Mouse (Mus musculus) liver, postnatal 0 days (tissue): ENCODE results near the gene Specc1. TPM values are rescaled to one million over a fixed set of nuclear protein-coding genes. Genes with fewer than 3 reads are reported as not detected.

Source experiments
- ATAC-seq: fragments of 200-750 bp; cut with Nextera tagmentation; 2 replicates; pipeline ENCODE4 v1.8.0; 2017; ENCODE audit warnings: mild to moderate bottlenecking, moderate library complexity
- DNase-seq: peaks from one replicate; pipeline ENCODE4 v3.0.0-alpha.2; 2016
- H3K27ac ChIP-seq: fragments of 300-500 bp; sonication (generic); 2 replicates; pipeline ENCODE4 v1.5.1; 2014; ENCODE audit warnings: antibody characterized with exemption, moderate library complexity, mild to moderate bottlenecking, low read depth
- H3K27me3 ChIP-seq: fragments of 300-500 bp; sonication (generic); 2 replicates; pipeline ENCODE4 v1.6.1; 2014; ENCODE audit warnings: low read length, control low read depth, mixed read lengths; ENCODE audit not compliant: insufficient read depth
- H3K36me3 ChIP-seq: fragments of 300-500 bp; sonication (generic); replicated peaks from 2 replicates; pipeline ENCODE4 v1.6.1; 2014; ENCODE audit warnings: mild to moderate bottlenecking, control low read depth, low read length, moderate library complexity, mixed read lengths; ENCODE audit not compliant: insufficient read depth
- H3K4me1 ChIP-seq: fragments of 300-500 bp; sonication (generic); 2 replicates; pipeline ENCODE4 v1.6.1; 2014; ENCODE audit warnings: antibody characterized with exemption, mild to moderate bottlenecking, control low read depth; ENCODE audit not compliant: insufficient read depth
- H3K4me2 ChIP-seq: fragments of 300-500 bp; sonication (generic); 2 replicates; pipeline ENCODE4 v1.6.1; 2014; ENCODE audit warnings: low read depth, mild to moderate bottlenecking, low read length, moderate library complexity, mixed read lengths
- H3K4me3 ChIP-seq: fragments of 300-500 bp; sonication (generic); 2 replicates; pipeline ENCODE4 v1.5.1; 2014; ENCODE audit warnings: low read depth, low read length
- H3K9ac ChIP-seq: fragments of 300-500 bp; sonication (generic); replicated peaks from 2 replicates; pipeline ENCODE4 v1.6.1; 2014; ENCODE audit warnings: mild to moderate bottlenecking, moderate library complexity
- H3K9me3 ChIP-seq: fragments of 300-500 bp; sonication (generic); 2 replicates; pipeline ENCODE4 v1.6.1; 2016; ENCODE audit warnings: mild to moderate bottlenecking, control low read depth, low read length, mixed read lengths
- CTCF ChIP-seq: sonication (generic); IDR thresholded peaks from 2 replicates; pipeline ENCODE4 v1.5.1; 2016; ENCODE audit warnings: antibody characterized with exemption, low read depth
- EP300 ChIP-seq: IDR thresholded peaks from 2 replicates; pipeline ENCODE4 v1.6.1; 2016; ENCODE audit warnings: antibody characterized with exemption, low read depth, mild to moderate bottlenecking
- WGBS: fragments of 180-500 bp; shearing (Covaris S2); extraction: QIAGEN DNeasy Blood & Tissue Kit; methylation state at CpG from one replicate; pipeline ENCODE4 v1.1.7; 2014; ENCODE audit not compliant: insufficient replicate concordance; 5-methylcytosine and 5-hydroxymethylcytosine counted together
- polyA plus RNA-seq: library from polyadenylated mRNA; unstranded; fragments of >200 nt; fragmentation: Nextera tagmentation; extraction: Ambion mirVana; gene quantifications from 2 replicates; pipeline ENCODE4 v1.2.1, GENCODE M21; 2015

Gene Specc1
- polyA plus RNA-seq, 1 experiment from 2014 or later: 20.7 TPM

DNA sequence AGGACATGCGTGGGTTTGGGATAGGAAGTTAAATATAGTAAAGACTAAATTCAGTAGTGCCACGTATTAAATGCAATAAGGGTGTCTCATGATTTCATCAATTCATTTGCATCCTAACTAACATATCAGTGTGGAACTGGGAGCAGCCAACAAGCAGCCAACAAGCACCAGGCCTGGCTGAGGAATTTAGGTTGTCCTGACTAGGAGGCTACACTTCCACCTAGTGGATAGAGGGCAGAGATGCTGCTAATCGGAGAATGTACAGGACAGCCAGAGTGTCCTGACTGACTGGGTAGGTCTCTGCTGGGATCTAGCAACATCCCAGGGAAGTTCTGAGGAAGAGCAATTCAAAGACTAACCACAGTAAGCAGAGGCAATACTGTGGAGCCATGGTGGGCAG is 88.1 kb downstream of the Specc1 start:
- Histone ChIP-seq H3K4me3 (no peak overlapping the region), H3K4me2 (no peak overlapping the region), H3K9me3 (no peaks in the 10 kb centered on the region), H3K4me1 (no peaks in the 10 kb centered on the region), H3K9ac (no peak overlapping the region), H3K27ac (no peak overlapping the region), H3K27me3 (no peaks in the 10 kb centered on the region), H3K36me3 (peaks cover 15% of the 10 kb centered on the region)
- peak; percentile 70 for TF ChIP-seq CTCF
- TF ChIP-seq EP300: no peak
- ATAC-seq (no peak), DNase-seq (no peak)
- WGBS: 59% methylated on average over 3 of the region's 3 CpGs

DNA sequence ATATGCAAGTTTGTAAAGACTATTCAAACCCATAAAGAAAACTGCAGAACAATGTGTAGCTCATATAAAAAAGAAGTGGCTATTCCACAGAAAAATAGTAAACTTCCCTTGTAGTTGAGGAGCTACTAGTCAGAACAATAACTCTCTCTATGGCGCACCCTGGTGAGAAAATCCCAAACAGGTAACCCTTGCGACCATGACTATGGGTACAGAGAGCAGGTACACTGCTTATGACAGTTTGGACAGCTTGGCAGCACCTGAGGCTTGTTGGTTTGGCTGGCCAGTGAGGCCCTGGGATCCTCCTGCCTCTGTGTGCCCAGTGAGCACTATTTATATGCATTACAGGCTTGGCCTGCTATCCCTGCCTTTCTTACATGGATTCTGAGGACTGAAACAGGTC is 89.4 kb downstream of the Specc1 start:
- Histone ChIP-seq H3K4me1 (peaks cover 3% of the 10 kb centered on the region; the same call in 1 of the 2 replicates), H3K9ac (no peak overlapping the region), H3K36me3 (peaks cover 15% of the 10 kb centered on the region), H3K4me3 (no peak overlapping the region), H3K27ac (no peak overlapping the region), H3K27me3 (no peaks in the 10 kb centered on the region), H3K9me3 (no peaks in the 10 kb centered on the region), H3K4me2 (no peak overlapping the region)
- no peak for DNase-seq
- WGBS: 63% methylated on average over 2 of the region's 2 CpGs
- TF ChIP-seq CTCF: no peak
- TF ChIP-seq EP300: no peak
- no peak for ATAC-seq

DNA sequence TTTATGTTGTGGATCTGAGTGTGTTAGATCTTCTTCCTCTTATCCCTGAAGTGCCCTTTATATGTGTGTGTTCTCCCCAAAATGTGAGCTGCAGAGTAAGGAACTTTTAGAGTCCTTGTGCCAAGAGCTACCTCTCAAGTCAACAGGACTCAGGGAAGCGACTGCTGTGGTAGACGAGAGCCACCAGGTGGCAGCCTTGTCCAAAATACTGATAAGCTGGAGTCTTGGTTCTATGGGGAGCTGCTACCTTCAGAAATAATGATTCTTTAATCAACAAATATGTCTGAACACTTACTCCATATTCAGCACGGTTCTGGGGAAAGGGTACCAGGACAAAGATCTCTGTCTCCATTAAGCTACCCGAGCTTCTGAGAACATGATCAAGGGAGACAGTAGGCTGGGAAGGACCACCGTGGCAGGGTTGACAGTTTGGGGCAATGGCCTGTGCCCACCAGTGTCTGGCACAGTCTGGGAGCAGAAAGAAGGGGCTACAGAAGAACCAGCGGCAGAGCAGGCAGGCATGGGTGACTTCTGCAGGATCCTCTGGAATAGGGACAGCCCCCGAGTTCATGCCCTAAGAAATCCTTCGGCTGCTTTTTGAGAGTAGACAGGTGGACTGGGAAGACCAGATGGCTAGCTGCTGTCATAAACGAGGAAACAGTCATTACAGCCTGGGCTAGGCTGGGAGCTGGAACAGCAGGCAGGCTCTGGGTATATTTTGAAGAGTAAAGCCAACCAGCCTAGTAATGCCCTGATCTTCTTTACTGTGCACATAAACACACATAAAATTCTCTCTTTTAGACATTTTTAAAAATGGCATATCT is 91.5 kb downstream of the Specc1 start:
- peak; percentile 50; the same call in 1 of the 2 replicates for ATAC-seq

DNA sequence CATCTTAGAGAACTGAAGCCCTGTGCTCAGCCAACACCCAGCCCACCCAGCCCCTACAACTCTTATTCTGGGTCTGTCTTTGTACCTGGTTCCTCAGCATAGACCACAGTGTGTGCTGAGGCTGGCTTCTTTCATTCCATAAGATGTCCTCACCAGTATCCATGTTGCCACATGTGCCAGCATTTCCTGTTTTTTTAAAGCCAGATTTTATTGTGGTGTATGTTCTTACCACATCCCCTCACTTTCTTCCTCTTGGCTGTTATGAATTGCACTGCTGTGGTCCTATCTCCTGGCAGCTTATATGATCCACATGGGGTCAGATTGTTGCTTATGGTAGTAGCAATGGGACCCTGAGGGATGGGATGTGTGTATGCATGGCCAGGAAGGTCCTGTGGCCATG is 92.6 kb downstream of the Specc1 start:
- H3K9ac ChIP-seq: no peak overlapping the region
- H3K4me3 ChIP-seq: no peak overlapping the region
- peaks cover 13% of the 10 kb centered on the region for H3K36me3 ChIP-seq
- no peak for DNase-seq
- peaks cover 3% of the 10 kb centered on the region; the same call in 1 of the 2 replicates for H3K4me1 ChIP-seq
- no peak overlapping the region for H3K4me2 ChIP-seq
- TF ChIP-seq CTCF: no peak
- TF ChIP-seq EP300: no peak
- ATAC-seq: no peak
- no peak overlapping the region for H3K27ac ChIP-seq
- H3K27me3 ChIP-seq: no peaks in the 10 kb centered on the region
- no peaks in the 10 kb centered on the region for H3K9me3 ChIP-seq

More for the DNA sequence above, 91.5 kb downstream of the Specc1 start:
- no peak overlapping the region for H3K4me2 ChIP-seq
- peaks cover 3% of the 10 kb centered on the region; the same call in 1 of the 2 replicates for H3K4me1 ChIP-seq
- no peak overlapping the region for H3K27ac ChIP-seq
- H3K9ac ChIP-seq: no peak overlapping the region
- H3K9me3 ChIP-seq: no peaks in the 10 kb centered on the region
- 51% methylated on average over 9 of the region's 9 CpGs for WGBS
- TF ChIP-seq CTCF: peak; percentile 89
- no peak for TF ChIP-seq EP300
- H3K27me3 ChIP-seq: no peaks in the 10 kb centered on the region
- H3K36me3 ChIP-seq: peaks cover 15% of the 10 kb centered on the region
- no peak overlapping the region for H3K4me3 ChIP-seq
- DNase-seq: peak; percentile 79

DNA sequence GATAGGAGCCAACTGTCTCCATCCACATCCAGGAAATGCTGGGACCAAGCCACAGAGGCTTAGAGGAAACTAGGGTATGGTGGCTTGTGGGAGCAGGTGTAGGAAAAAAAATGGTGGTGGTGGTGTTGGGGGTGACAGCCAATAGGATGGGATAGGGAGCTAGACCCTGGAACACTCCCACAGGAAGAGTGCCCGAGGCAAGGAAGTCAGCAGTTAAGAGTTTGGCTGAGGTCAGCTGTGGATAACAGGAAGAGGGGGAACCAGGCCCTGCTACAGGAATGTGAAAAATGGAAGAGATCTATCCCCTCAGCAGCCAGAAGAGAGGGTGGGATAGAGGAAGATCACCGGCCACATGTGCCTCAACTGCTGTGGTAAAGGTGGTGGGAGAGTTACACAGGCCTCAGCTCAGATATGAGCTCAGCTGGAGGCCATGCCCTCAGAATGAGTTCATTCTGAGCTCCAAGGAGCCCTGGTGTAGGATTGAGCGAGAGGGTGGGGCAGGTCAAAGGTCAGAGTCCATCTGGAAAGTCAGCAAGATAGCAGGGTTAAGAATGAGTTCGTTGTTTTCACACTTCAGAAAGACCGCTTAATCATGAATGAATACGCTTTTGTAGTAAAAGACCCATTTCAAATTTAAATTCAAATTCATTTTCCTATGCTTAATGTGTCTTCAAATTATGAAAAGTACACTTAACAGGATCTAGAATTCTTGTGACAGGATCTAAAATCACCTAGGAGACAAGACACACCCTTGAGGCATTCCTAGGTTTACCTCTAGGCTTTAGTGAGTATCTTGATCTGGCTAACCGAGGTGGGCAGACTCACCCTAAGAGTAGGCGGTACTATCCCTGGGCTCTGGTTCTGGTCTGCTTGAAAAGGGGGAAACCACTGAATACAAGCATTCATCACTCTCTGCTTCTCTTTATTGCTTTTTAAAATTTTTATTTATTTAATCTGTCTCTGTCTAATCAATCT is 94.1 kb downstream of the Specc1 start:
- 76% methylated on average over 8 of the region's 8 CpGs for WGBS

DNA sequence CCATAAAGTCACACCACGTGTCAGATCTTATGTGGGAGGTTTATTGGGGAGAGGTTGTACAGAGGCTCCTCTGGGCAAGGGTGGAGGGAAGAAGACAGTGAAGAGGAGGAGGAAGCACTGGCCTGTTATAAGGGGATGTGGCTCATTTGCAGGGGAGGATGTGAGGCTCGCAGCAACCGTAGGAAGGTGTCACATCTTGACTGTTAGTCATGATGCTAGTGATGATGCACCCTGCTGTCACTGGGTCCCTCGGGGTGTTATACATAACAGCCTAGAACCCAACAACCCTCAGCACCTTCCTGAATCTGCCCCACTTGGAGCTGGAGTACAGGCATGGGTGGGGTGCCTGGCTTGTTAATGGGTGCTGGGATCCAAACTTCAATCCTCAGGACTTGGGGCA is 94.9 kb downstream of the Specc1 start:
- H3K27ac ChIP-seq: no peak overlapping the region
- H3K9me3 ChIP-seq: no peaks in the 10 kb centered on the region
- WGBS: 90% methylated on average over 4 of the region's 4 CpGs
- H3K27me3 ChIP-seq: no peaks in the 10 kb centered on the region
- H3K4me2 ChIP-seq: no peak overlapping the region
- H3K4me1 ChIP-seq: peaks cover 3% of the 10 kb centered on the region; the same call in 1 of the 2 replicates
- no peak overlapping the region for H3K4me3 ChIP-seq
- no peak overlapping the region for H3K9ac ChIP-seq
- no peak for ATAC-seq
- DNase-seq: no peak
- peaks cover 7% of the 10 kb centered on the region for H3K36me3 ChIP-seq
- no peak for TF ChIP-seq EP300
- TF ChIP-seq CTCF: no peak

More for the DNA sequence above, 94.1 kb downstream of the Specc1 start:
- ATAC-seq (no peak), DNase-seq (no peak)
- Histone ChIP-seq H3K36me3 (peaks cover 7% of the 10 kb centered on the region), H3K4me1 (peaks cover 3% of the 10 kb centered on the region; the same call in 1 of the 2 replicates), H3K4me3 (no peak overlapping the region), H3K27ac (no peak overlapping the region), H3K9me3 (no peaks in the 10 kb centered on the region), H3K9ac (no peak overlapping the region), H3K27me3 (no peaks in the 10 kb centered on the region), H3K4me2 (no peak overlapping the region)
- no peak for TF ChIP-seq CTCF
- TF ChIP-seq EP300: no peak
